Mouse (Mus musculus) embryonic facial prominence, embryonic 13.5 days (tissue): ENCODE measurements around the gene Mical1. TPM values are rescaled to one million over a fixed set of nuclear protein-coding genes. Genes with fewer than 3 reads are reported as not detected.
"Not testable (repeated sequence)": the region's sequence is repeated elsewhere in the genome, so short reads cannot be mapped to it uniquely, and the experiment has no call there.

ENCODE experiments used
- ATAC-seq: fragments of 200-750 bp; cut with Nextera tagmentation; 2 replicates; pipeline ENCODE4 v1.8.0; 2017; ENCODE audit warnings: low read depth; ENCODE audit not compliant: insufficient number of reproducible peaks, insufficient read depth, low FRiP score, low TSS enrichment
- H3K27ac ChIP-seq: fragments of 300-500 bp; sonication (generic); 2 replicates; pipeline ENCODE4 v1.5.1; 2015; ENCODE audit warnings: moderate library complexity, mild to moderate bottlenecking, inconsistent platforms
- H3K27me3 ChIP-seq: fragments of 300-500 bp; sonication (generic); 2 replicates; pipeline ENCODE4 v1.6.1; 2015; ENCODE audit warnings: mild to moderate bottlenecking, inconsistent platforms
- H3K36me3 ChIP-seq: fragments of 300-500 bp; sonication (generic); 2 replicates; pipeline ENCODE4 v1.6.1; 2015; ENCODE audit warnings: mild to moderate bottlenecking, inconsistent platforms
- H3K4me1 ChIP-seq: fragments of 300-500 bp; sonication (generic); 2 replicates; pipeline ENCODE4 v1.6.1; 2015; ENCODE audit warnings: inconsistent platforms
- H3K4me2 ChIP-seq: fragments of 300-500 bp; sonication (generic); 2 replicates; pipeline ENCODE4 v1.6.1; 2015; ENCODE audit warnings: moderate library complexity, mild to moderate bottlenecking, inconsistent platforms
- H3K4me3 ChIP-seq: fragments of 300-500 bp; sonication (generic); 2 replicates; pipeline ENCODE4 v1.5.1; 2015; ENCODE audit warnings: mild to moderate bottlenecking, inconsistent platforms
- H3K9ac ChIP-seq: fragments of 300-500 bp; sonication (generic); 2 replicates; pipeline ENCODE4 v1.6.1; 2015; ENCODE audit warnings: mild to moderate bottlenecking, inconsistent platforms
- H3K9me3 ChIP-seq: fragments of 300-500 bp; sonication (generic); 2 replicates; pipeline ENCODE4 v1.6.1; 2016; ENCODE audit warnings: inconsistent platforms
- WGBS: fragments of 180-500 bp; shearing (Covaris S2); methylation state at CpG from one replicate; pipeline ENCODE4 v1.1.7; 2015; ENCODE audit warnings: mixed read lengths; 5-methylcytosine and 5-hydroxymethylcytosine counted together
- polyA plus RNA-seq: library from polyadenylated mRNA; unstranded; fragments of >200 nt; fragmentation: Nextera tagmentation; extraction: Ambion mirVana; gene quantifications from 2 replicates; pipeline ENCODE4 v1.2.1, GENCODE M21; 2015

The Mical1 gene
- polyA plus RNA-seq, 1 experiment from 2014 or later: 51.2 TPM

- Histone ChIP-seq H3K9me3 (no peaks in the 10 kb centered on the region), H3K4me2 (no peak overlapping the region), H3K27me3 (no peaks in the 10 kb centered on the region), H3K4me3 (no peak overlapping the region), H3K36me3 (no peaks in the 10 kb centered on the region), H3K27ac (no peak overlapping the region), H3K4me1 (no peaks in the 10 kb centered on the region), H3K9ac (no peak overlapping the region)
- ATAC-seq: no peak
- 93% methylated on average over 1 of the region's 1 CpGs for WGBS
Observed at GRCm38 (mm10) chr10:41504996-41505395, 28.9 kb downstream of the Mical1 start.

- H3K36me3 ChIP-seq, ATAC-seq: not testable (repeated sequence)
Observed at GRCm38 (mm10) chr10:41505446-41505845, 29.3 kb downstream of the Mical1 start.

GRCm38 (mm10) chr10:41509160-41509559 lies 33.0 kb downstream of the Mical1 start:
- Histone ChIP-seq H3K4me3 (no peak overlapping the region), H3K4me1 (no peaks in the 10 kb centered on the region), H3K27me3 (no peaks in the 10 kb centered on the region), H3K9ac (no peak overlapping the region), H3K36me3 (no peaks in the 10 kb centered on the region), H3K27ac (no peak overlapping the region), H3K4me2 (no peak overlapping the region), H3K9me3 (no peaks in the 10 kb centered on the region)
- no peak for ATAC-seq
- 38% methylated on average over 2 of the region's 2 CpGs for WGBS

More at GRCm38 (mm10) chr10:41505446-41505845, 29.3 kb downstream of the Mical1 start:
- H3K4me3 ChIP-seq, H3K27ac ChIP-seq, H3K27me3 ChIP-seq, H3K4me1 ChIP-seq, H3K4me2 ChIP-seq, H3K9me3 ChIP-seq: not testable (repeated sequence)
- H3K9ac ChIP-seq: 0 out of 2 replicates have a peak overlapping the region, but pooled peaks have one; percentile 16
- WGBS: 5% methylated on average over 3 of the region's 3 CpGs

GRCm38 (mm10) chr10:41514301-41514700 lies 38.2 kb downstream of the Mical1 start:
- Histone ChIP-seq H3K27me3 (no peaks in the 10 kb centered on the region), H3K9ac (no peak overlapping the region), H3K4me2 (no peak overlapping the region), H3K36me3 (no peaks in the 10 kb centered on the region), H3K4me1 (no peaks in the 10 kb centered on the region), H3K27ac (no peak overlapping the region), H3K9me3 (no peaks in the 10 kb centered on the region), H3K4me3 (no peak overlapping the region)
- 73% methylated on average over 4 of the region's 4 CpGs for WGBS
- ATAC-seq: no peak

- H3K9me3 ChIP-seq: no peaks in the 10 kb centered on the region
- no peaks in the 10 kb centered on the region for H3K27me3 ChIP-seq
- H3K27ac ChIP-seq: no peak overlapping the region
- no peaks in the 10 kb centered on the region for H3K36me3 ChIP-seq
- no peak overlapping the region for H3K4me3 ChIP-seq
- H3K4me1 ChIP-seq: no peaks in the 10 kb centered on the region
- no peak overlapping the region for H3K4me2 ChIP-seq
- no peak for ATAC-seq
- H3K9ac ChIP-seq: no peak overlapping the region
Observed at GRCm38 (mm10) chr10:41514921-41515320, 38.8 kb downstream of the Mical1 start.

GRCm38 (mm10) chr10:41518508-41518980 lies 42.4 kb downstream of the Mical1 start:
- H3K27me3 ChIP-seq: no peaks in the 10 kb centered on the region
- 0 out of 2 replicates have a peak, but pooled peaks cover 6% of the 10 kb centered on the region for H3K36me3 ChIP-seq
- peak overlapping the region; percentile 86 for H3K9ac ChIP-seq
- H3K9me3 ChIP-seq: no peaks in the 10 kb centered on the region
- under 1% methylated on average over 23 of the region's 23 CpGs for WGBS
- peak; percentile 45 for ATAC-seq
- H3K4me2 ChIP-seq: peak overlapping the region; percentile 84
- peak overlapping the region; percentile 72 for H3K4me3 ChIP-seq
- H3K4me1 ChIP-seq: peaks cover 18% of the 10 kb centered on the region
- peak overlapping the region; percentile 97 for H3K27ac ChIP-seq

GRCm38 (mm10) chr10:41518981-41519618 lies 43.0 kb downstream of the Mical1 start, which contains the start of gene Cd164:
Cd164 (plus strand) TSS chr10:41519414.
- 0% methylated on average over 56 of the region's 69 CpGs for WGBS
- Histone ChIP-seq H3K9ac (peak within 1 kb of the TSS; percentile 86), H3K36me3 (peaks cover 7% of the 10 kb centered on the region; the same call in 1 of the 2 replicates), H3K4me3 (peak within 1 kb of the TSS; percentile 72), H3K27me3 (no peaks in the 10 kb centered on the region), H3K4me2 (peak within 1 kb of the TSS; percentile 84), H3K9me3 (no peaks in the 10 kb centered on the region), H3K4me1 (peaks cover 18% of the 10 kb centered on the region), H3K27ac (peak within 1 kb of the TSS; percentile 97)
- peak; percentile 92 for ATAC-seq

- H3K27me3 ChIP-seq: no peaks in the 10 kb centered on the region
- H3K4me1 ChIP-seq: peaks cover 18% of the 10 kb centered on the region
- H3K4me2 ChIP-seq: peak overlapping the region; percentile 84
- under 1% methylated on average over 65 of the region's 65 CpGs for WGBS
- peak overlapping the region; percentile 86 for H3K9ac ChIP-seq
- H3K36me3 ChIP-seq: peaks cover 12% of the 10 kb centered on the region; the same call in 1 of the 2 replicates
- peak overlapping the region; percentile 97 for H3K27ac ChIP-seq
- H3K9me3 ChIP-seq: no peaks in the 10 kb centered on the region
- no peak; the same call in 1 of the 2 replicates for ATAC-seq
- peak overlapping the region; percentile 72 for H3K4me3 ChIP-seq
Observed at GRCm38 (mm10) chr10:41519640-41520409, 43.7 kb downstream of the Mical1 start.

GRCm38 (mm10) chr10:41520410-41520673 lies 44.2 kb downstream of the Mical1 start:
- ATAC-seq: no peak
- Histone ChIP-seq H3K9me3 (no peaks in the 10 kb centered on the region), H3K9ac (peak overlapping the region; percentile 86), H3K27me3 (no peaks in the 10 kb centered on the region), H3K36me3 (peaks cover 14% of the 10 kb centered on the region), H3K4me1 (peaks cover 18% of the 10 kb centered on the region), H3K4me3 (peak overlapping the region; percentile 72), H3K4me2 (peak overlapping the region; percentile 84), H3K27ac (no peak overlapping the region)
- WGBS: 3% methylated on average over 5 of the region's 5 CpGs

- Histone ChIP-seq H3K4me2 (no peak overlapping the region), H3K9me3 (no peaks in the 10 kb centered on the region), H3K36me3 (peaks cover 34% of the 10 kb centered on the region), H3K4me3 (no peak overlapping the region), H3K27me3 (no peaks in the 10 kb centered on the region), H3K9ac (no peak overlapping the region), H3K4me1 (peaks cover 18% of the 10 kb centered on the region), H3K27ac (no peak overlapping the region)
- 75% methylated on average over 3 of the region's 3 CpGs for WGBS
- ATAC-seq: no peak
Observed at GRCm38 (mm10) chr10:41523386-41523785, 47.3 kb downstream of the Mical1 start.

GRCm38 (mm10) chr10:41525696-41526095 lies 49.6 kb downstream of the Mical1 start:
- Histone ChIP-seq H3K27ac (no peak overlapping the region), H3K4me3 (no peak overlapping the region), H3K9ac (no peak overlapping the region), H3K9me3 (no peaks in the 10 kb centered on the region), H3K4me1 (peaks cover 16% of the 10 kb centered on the region), H3K27me3 (no peaks in the 10 kb centered on the region), H3K36me3 (peaks cover 53% of the 10 kb centered on the region), H3K4me2 (no peak overlapping the region)
- ATAC-seq: no peak
- 76% methylated on average over 1 of the region's 1 CpGs for WGBS

GRCm38 (mm10) chr10:41529972-41530371 lies 53.9 kb downstream of the Mical1 start:
- no peaks in the 10 kb centered on the region for H3K9me3 ChIP-seq
- H3K4me2 ChIP-seq: no peak overlapping the region
- H3K27me3 ChIP-seq: no peaks in the 10 kb centered on the region
- H3K4me1 ChIP-seq: no peaks in the 10 kb centered on the region
- H3K4me3 ChIP-seq: no peak overlapping the region
- no peak overlapping the region for H3K27ac ChIP-seq
- H3K36me3 ChIP-seq: peaks cover 77% of the 10 kb centered on the region
- no peak overlapping the region for H3K9ac ChIP-seq
- ATAC-seq: no peak
- WGBS: 85% methylated on average over 5 of the region's 5 CpGs
